Mouse (Mus musculus) forebrain, postnatal 0 days (tissue): ENCODE measurements around the gene Mmp20. TPM values are rescaled to one million over a fixed set of nuclear protein-coding genes. Genes with fewer than 3 reads are reported as not detected.

Experiments used
- ATAC-seq: fragments of 200-750 bp; cut with Nextera tagmentation; 2 replicates; pipeline ENCODE4 v1.8.0; 2017; ENCODE audit warnings: mild to moderate bottlenecking, moderate library complexity
- DNase-seq: peaks from one replicate; pipeline ENCODE4 v3.0.0-alpha.2; 2015
- H3K27ac ChIP-seq: fragments of 300-500 bp; sonication (generic); 2 replicates; pipeline ENCODE4 v1.5.1; 2014; ENCODE audit warnings: low read depth, mild to moderate bottlenecking, antibody characterized with exemption, low read length, moderate library complexity, mixed read lengths
- H3K27me3 ChIP-seq: fragments of 300-500 bp; sonication (generic); 2 replicates; pipeline ENCODE4 v1.6.1; 2014; ENCODE audit warnings: mild to moderate bottlenecking, low read length, mixed read lengths; ENCODE audit not compliant: insufficient read depth
- H3K36me3 ChIP-seq: fragments of 300-500 bp; sonication (generic); 2 replicates; pipeline ENCODE4 v1.6.1; 2014; ENCODE audit warnings: mild to moderate bottlenecking, moderate library complexity; ENCODE audit not compliant: insufficient read depth
- H3K4me1 ChIP-seq: fragments of 300-500 bp; sonication (generic); 2 replicates; pipeline ENCODE4 v1.6.1; 2014; ENCODE audit warnings: antibody characterized with exemption; ENCODE audit not compliant: insufficient read depth
- H3K4me2 ChIP-seq: fragments of 300-500 bp; sonication (generic); 2 replicates; pipeline ENCODE4 v1.6.1; 2014; ENCODE audit warnings: low read depth, mild to moderate bottlenecking, moderate library complexity
- H3K4me3 ChIP-seq: fragments of 300-500 bp; sonication (generic); 2 replicates; pipeline ENCODE4 v1.5.1; 2014; ENCODE audit warnings: low read depth, low read length, mixed read lengths
- H3K9ac ChIP-seq: fragments of 300-500 bp; sonication (generic); 2 replicates; pipeline ENCODE4 v1.6.1; 2014; ENCODE audit warnings: mild to moderate bottlenecking
- H3K9me3 ChIP-seq: fragments of 300-500 bp; sonication (generic); 2 replicates; pipeline ENCODE4 v1.6.1; 2016; ENCODE audit warnings: low read length
- CTCF ChIP-seq: sonication (generic); IDR thresholded peaks from 2 replicates; pipeline ENCODE4 v1.5.1; 2016; ENCODE audit warnings: antibody characterized with exemption, control low read depth, low read depth
- WGBS: fragments of 180-500 bp; shearing (Covaris S2); extraction: QIAGEN DNeasy Blood & Tissue Kit; methylation state at CpG from one replicate; pipeline ENCODE4 v1.1.7; 2014; 5-methylcytosine and 5-hydroxymethylcytosine counted together
- polyA plus RNA-seq: library from polyadenylated mRNA; unstranded; fragments of >200 nt; fragmentation: Nextera tagmentation; extraction: Ambion mirVana; gene quantifications from 2 replicates; pipeline ENCODE4 v1.2.1, GENCODE M21; 2015
- total RNA-seq: library from RNA; depleted of rRNA; stranded (reverse); fragments of >200 nt; gene quantifications from 2 replicates; pipeline ENCODE4 v1.2.3, GENCODE M21; 2014; rRNA removed

Mmp20 gene
- total RNA-seq = not detected in 2 replicates
- polyA plus RNA-seq = not detected in 2 replicates

GRCm38 (mm10) chr9:7627931-7628330 lies at the start of gene Mmp20:
Gene Mmp20, plus strand, starts transcription at chr9:7628231.
- no peaks in the 10 kb centered on the region for H3K4me1 ChIP-seq
- H3K36me3 ChIP-seq = no peaks in the 10 kb centered on the region
- ATAC-seq = no peak
- H3K27ac ChIP-seq = no peak within 1 kb of the TSS
- no peak within 1 kb of the TSS for H3K4me2 ChIP-seq
- TF ChIP-seq CTCF = no peak
- no peaks in the 10 kb centered on the region for H3K9me3 ChIP-seq
- H3K27me3 ChIP-seq = no peaks in the 10 kb centered on the region
- DNase-seq = no peak
- no peak within 1 kb of the TSS for H3K9ac ChIP-seq
- H3K4me3 ChIP-seq = no peak within 1 kb of the TSS

DNA sequence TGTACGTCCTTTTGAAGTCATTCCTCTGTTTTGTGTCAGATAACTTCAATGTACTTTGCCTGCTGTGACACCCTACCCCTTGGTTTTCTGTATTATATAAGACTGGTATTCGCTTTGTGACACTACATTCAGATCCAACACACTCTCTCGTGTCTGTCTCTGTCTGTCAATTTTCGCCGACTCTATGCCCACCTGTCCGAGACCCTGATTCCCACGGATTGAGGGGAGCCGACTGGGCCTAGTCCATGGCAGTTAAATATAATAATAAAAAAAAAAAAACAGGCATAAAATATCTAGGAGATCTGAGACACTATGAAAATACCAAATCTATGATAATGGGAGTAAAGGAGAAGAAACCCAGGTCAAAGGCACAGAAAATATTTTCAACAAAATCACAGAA lies 38.0 kb upstream of the Mmp20 start:
- Histone ChIP-seq H3K4me3 (no peak overlapping the region), H3K27ac (no peak overlapping the region), H3K4me1 (no peaks in the 10 kb centered on the region), H3K9ac (no peak overlapping the region), H3K9me3 (no peaks in the 10 kb centered on the region), H3K4me2 (no peak overlapping the region), H3K27me3 (no peaks in the 10 kb centered on the region), H3K36me3 (no peaks in the 10 kb centered on the region)
- DNase-seq = no peak
- 77% methylated on average over 8 of the region's 8 CpGs for WGBS
- ATAC-seq = no peak
- TF ChIP-seq CTCF = no peak

DNA sequence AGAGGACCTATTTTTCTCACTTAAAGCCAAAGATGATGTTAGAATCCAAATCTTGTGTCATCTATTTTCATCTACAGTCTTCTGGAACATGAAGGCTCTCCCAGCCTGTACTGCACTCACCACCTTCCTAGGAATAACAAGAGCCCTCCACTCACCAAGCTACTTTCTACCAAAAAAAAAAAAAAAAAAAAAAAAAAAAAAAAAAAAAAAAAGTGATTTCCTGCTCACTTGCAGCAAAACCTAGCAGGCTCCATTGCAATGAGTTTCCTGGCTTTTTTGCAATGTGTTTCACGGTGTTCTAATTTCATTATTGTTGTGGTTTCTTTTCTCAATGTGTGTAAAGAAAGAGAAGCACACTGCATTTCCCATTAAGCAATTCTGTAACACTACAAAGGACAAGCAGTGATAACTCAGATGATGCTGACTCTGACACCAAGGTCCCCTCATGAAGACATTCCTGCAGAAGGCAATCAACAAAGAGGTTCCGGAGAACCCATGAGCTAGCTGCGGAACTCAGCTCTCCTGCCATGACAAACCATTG lies 34.7 kb upstream of the Mmp20 start:
- H3K27ac ChIP-seq = no peak overlapping the region
- 95% methylated on average over 3 of the region's 3 CpGs for WGBS
- H3K9ac ChIP-seq = no peak overlapping the region
- no peaks in the 10 kb centered on the region for H3K9me3 ChIP-seq
- no peaks in the 10 kb centered on the region for H3K27me3 ChIP-seq
- no peak for ATAC-seq
- H3K4me1 ChIP-seq = no peaks in the 10 kb centered on the region
- no peak for TF ChIP-seq CTCF
- DNase-seq = no peak
- no peak overlapping the region for H3K4me3 ChIP-seq
- H3K4me2 ChIP-seq = no peak overlapping the region
- no peaks in the 10 kb centered on the region for H3K36me3 ChIP-seq

DNA sequence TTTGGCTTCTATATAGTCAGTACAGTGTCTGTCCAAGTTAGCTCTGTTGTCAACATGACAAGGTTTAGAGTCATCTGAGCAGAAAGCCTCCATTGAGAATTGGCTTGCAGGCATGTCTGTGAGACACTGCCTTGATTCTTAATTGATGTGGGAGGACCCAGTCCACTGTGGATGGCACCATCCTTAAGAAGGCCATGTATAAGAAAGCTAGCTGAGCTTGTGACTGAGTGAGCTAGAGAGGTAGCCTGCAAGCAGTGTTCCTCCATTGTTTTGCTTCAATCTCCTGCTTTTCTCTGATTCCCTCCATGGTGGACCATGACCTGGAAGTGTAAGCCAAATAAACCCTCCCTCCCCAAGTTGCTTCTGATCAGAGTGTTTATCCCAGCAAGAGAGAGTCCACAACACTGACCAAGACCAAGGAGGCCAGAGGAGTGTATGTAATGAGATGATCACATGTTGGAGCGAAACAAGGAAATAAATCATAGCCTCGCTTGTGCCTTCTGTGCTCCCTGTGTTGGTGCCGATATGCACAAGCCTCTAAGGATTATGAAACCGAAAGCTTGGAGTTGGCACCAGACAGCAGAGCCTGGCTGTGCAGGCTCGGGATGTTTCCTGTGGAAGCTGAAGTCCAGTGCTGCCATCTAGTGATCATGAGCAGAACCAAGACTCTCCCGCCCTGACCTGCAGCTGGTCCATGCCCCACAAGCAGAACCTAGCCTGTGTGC lies 33.1 kb upstream of the Mmp20 start:
- no peaks in the 10 kb centered on the region for H3K4me1 ChIP-seq
- DNase-seq (peak; percentile 89), ATAC-seq (peak; percentile 99)
- H3K27ac ChIP-seq = no peak overlapping the region
- peak overlapping the region; percentile 26; the same call in 1 of the 2 replicates for H3K9ac ChIP-seq
- H3K4me3 ChIP-seq = peak overlapping the region; percentile 24
- H3K36me3 ChIP-seq = no peaks in the 10 kb centered on the region
- TF ChIP-seq CTCF = peak; percentile 91
- H3K9me3 ChIP-seq = no peaks in the 10 kb centered on the region
- H3K27me3 ChIP-seq = no peaks in the 10 kb centered on the region
- WGBS = 9% methylated on average over 6 of the region's 6 CpGs
- H3K4me2 ChIP-seq = peak overlapping the region; percentile 45

- ATAC-seq = peak; percentile 68
- Histone ChIP-seq H3K4me3 (no peak overlapping the region), H3K36me3 (no peaks in the 10 kb centered on the region), H3K9ac (no peak overlapping the region), H3K9me3 (no peaks in the 10 kb centered on the region), H3K4me1 (no peaks in the 10 kb centered on the region), H3K4me2 (no peak overlapping the region), H3K27ac (no peak overlapping the region), H3K27me3 (no peaks in the 10 kb centered on the region)
- peak; percentile 97 for TF ChIP-seq CTCF
- WGBS = 3% methylated on average over 3 of the region's 3 CpGs
- peak; percentile 83 for DNase-seq
These were observed 24.9 kb upstream of the Mmp20 start for GRCm38 (mm10) chr9:7602982-7603742.

- H3K9me3 ChIP-seq = no peaks in the 10 kb centered on the region
- no peaks in the 10 kb centered on the region for H3K27me3 ChIP-seq
- WGBS = 72% methylated on average over 6 of the region's 6 CpGs
- no peak overlapping the region for H3K27ac ChIP-seq
- no peaks in the 10 kb centered on the region for H3K4me1 ChIP-seq
- ATAC-seq (no peak), DNase-seq (no peak)
- no peak overlapping the region for H3K4me3 ChIP-seq
- no peaks in the 10 kb centered on the region for H3K36me3 ChIP-seq
- TF ChIP-seq CTCF = no peak
- no peak overlapping the region for H3K9ac ChIP-seq
- H3K4me2 ChIP-seq = no peak overlapping the region
These were observed 24.0 kb upstream of the Mmp20 start for GRCm38 (mm10) chr9:7604005-7604404.

- Histone ChIP-seq H3K4me2 (no peak overlapping the region), H3K9ac (no peak overlapping the region), H3K9me3 (no peaks in the 10 kb centered on the region), H3K4me3 (no peak overlapping the region), H3K27ac (no peak overlapping the region), H3K4me1 (no peaks in the 10 kb centered on the region), H3K36me3 (no peaks in the 10 kb centered on the region), H3K27me3 (no peaks in the 10 kb centered on the region)
- DNase-seq (no peak), ATAC-seq (no peak)
- WGBS = 85% methylated on average over 12 of the region's 12 CpGs
- TF ChIP-seq CTCF = no peak
These were observed 22.4 kb upstream of the Mmp20 start for GRCm38 (mm10) chr9:7605638-7606037.
